Mouse (Mus musculus) heart, postnatal 36 days (tissue): ENCODE results near the gene Slc25a53. TPM values are rescaled to one million over a fixed set of nuclear protein-coding genes. Genes with fewer than 3 reads are reported as not detected.
"Not testable (repeated sequence)": the region's sequence is repeated elsewhere in the genome, so short reads cannot be mapped to it uniquely, and the experiment has no call there.

Source experiments
- DNase-seq, 2 experiments: peaks; one replicate each; pipeline ENCODE4 v3.0.0; 2021 to 2022
- intact Hi-C: fragments of 180-260 bp; cut with DNase I; formaldehyde crosslinking; loops from one replicate; pipeline ENCODE4 v1.15.1; 2025
- total RNA-seq, 2 experiments: library from RNA; stranded (reverse); gene quantifications; 2 replicates each; pipeline ENCODE4 v1.2.3; 2021

Gene Slc25a53
- total RNA-seq, 2 experiments from 2014 or later: 3.1 to 3.5 TPM

DNA sequence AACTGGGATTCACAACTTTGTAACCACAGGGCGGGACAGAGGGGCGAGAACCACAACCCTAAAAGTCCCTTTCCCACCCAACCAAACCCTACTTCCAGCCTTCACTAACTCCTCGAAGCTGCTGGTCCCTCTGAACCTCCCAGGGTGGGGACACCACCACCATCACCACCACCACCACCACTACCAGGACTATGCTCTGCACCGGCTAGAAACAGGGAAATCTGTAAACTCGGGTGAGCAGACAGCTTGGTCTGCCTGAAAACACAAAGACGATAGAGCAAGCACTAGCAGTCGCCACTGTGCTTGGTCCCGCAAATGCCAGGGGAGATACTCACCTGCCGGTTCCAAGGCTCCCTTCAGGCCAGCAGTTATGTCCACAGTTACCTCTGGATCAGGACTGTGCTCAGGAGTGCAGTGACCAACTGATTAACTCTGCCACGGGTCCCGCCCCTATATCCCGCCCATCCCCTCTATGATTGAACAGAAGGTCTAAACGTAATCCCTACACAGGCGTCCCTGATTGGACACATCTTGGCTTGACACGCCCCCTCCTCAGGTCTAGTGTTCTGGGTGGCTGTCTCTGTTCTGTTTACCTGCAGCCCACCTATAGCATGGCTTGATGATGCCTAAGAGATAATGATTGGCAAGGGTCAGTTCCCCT, 61.5 kb downstream of the Slc25a53 start, which contains the start of the genes Tmsb15l and Tmsb15b1:
TSS of gene Tmsb15l (minus strand) at position 446 of the 661 bp plus-strand sequence.
TSS of gene Tmsb15b1 (minus strand) at position 451 of the 661 bp plus-strand sequence.
- DNase-seq: peak in 1 of 2 experiments; percentile 14
- intact Hi-C loops: loop anchor here (5.0 kb wide), 1 partner anchor 41 kb away; no protein-coding TSS in a partner anchor

DNA sequence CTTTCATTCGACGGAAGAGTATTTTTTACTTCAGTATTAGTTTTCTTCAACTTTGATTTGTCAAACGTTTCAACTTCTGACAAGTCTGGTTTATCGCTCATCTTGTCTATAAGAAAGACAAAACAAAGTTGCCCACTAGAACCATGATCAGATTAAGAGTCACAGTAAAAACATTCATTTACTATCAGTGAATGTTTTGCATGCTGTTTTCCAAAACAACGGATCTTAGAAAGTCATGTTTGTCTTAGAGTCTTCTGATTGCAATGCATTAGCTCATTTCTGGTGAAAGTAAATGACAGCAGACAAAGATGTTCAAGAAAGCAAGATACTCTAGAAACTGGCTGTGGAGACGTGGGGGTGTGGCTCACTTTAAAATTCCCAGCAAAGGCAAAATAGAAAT, 62.7 kb downstream of the Slc25a53 start, which contains the start of gene Tmsb15b2:
TSS of gene Tmsb15b2 (minus strand) at position 101 of the 400 bp plus-strand sequence.
- not testable (repeated sequence) for DNase-seq
- intact Hi-C loops: loop anchor here (5.0 kb wide), 1 partner anchor 42 kb away; no protein-coding TSS in a partner anchor

DNA sequence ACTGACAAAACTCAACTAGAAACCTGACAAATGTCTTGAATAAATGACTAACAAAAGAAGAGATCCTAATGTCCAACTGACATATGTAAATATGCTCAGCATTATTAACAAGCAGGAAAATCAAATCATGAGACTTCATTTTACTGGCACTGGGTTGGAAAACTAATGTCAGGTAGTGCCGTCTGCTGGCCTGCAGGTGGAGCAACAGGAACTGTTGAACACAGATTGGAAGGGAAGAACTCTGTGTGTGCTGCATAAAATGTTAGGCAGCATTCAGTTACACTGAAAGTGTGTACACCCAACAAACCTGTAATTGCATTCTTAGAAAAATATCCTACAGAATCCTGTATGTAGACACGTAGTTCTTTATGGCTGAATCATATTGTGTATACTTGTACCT, 78.4 kb downstream of the Slc25a53 start:
- intact Hi-C loops: loop anchor here (10.0 kb wide), 1 partner anchor 185 kb away; no protein-coding TSS in a partner anchor
- no peak for DNase-seq

DNA sequence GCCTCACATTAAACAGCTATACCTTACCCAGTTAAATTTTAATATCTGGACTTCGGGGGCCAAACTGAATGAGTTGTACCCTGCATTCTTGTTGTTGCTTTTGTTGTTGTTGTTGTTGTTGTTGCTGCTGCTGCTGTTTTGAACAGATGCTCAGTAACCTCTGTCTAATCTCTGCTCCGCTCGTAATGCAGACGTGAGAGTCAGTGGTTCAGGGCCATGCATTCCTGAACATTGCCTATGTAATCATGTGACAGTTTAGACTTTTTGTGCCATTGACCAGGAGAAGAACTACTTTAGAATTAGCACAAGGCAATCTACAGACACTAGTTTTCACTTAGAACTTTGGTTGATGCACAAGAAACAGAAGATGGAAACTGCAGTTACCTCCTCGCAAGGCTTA, 79.8 kb downstream of the Slc25a53 start:
- not testable (repeated sequence) for DNase-seq
- intact Hi-C loops: loop anchor here (10.0 kb wide), 1 partner anchor 187 kb away; no protein-coding TSS in a partner anchor

DNA sequence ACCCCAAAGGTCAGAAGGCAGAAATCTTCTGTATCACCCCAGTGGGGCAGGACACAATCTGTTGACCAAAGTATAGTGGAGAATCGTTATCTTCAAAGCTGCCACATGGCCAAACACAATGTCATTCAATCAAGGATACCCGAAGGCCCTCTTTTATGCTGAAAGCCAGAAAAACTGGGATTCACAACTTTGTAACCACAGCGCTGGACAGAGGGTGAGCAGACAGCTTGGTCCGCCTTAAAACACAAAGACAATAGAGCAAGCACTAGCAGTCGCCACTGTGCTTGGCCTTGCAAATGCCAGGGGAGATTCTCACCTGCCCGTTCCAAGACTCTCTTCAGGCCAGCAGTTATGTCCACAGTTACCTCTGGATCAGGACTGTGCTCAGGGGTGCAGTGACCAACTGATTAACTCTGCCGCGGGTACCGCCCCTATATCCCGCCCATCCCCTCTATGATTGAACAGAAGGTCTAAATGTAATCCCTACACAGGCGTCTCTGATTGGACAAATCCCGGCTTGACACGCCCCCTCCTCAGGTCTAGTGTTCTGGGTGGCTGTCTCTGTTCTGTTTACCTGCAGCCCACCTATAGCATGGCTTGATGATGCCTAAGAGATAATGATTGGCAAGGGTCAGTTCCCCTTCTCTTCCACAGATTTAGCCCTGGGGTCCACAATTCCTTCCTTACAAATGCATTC, 80.4 kb downstream of the Slc25a53 start:
- intact Hi-C loops: loop anchor here (10.0 kb wide), 1 partner anchor 187 kb away; no protein-coding TSS in a partner anchor
- not testable (repeated sequence) for DNase-seq

DNA sequence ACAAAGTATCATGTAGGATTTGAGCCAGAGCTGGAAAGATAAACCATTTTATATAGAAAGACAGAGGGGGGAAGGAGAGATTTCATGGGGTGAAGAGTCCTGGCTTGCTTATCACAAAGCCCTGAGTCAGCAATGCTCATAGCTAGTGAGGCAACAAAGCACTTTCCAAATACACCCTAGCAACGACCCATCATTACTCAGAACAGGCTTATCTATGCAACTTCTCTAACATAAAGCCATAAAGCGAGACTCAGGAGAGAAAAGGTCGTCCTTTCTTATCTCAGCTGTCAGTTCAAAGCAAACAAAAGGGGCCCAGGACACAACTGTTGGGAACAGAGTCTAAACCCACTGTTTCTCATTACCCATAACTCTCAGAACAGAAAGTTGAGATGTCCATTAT, 100.1 kb downstream of the Slc25a53 start:
- no peak for DNase-seq

More for the DNA sequence above, 100.1 kb downstream of the Slc25a53 start:
- intact Hi-C loops: no loop called here

Other genes starting within 250 kb of the Slc25a53 start
- gene Plp1, start 215.6 kb downstream of the Slc25a53 start, total RNA-seq: 1 to 10 TPM; 4.1 to 4.4 TPM
- under 1 TPM; 0.08 to 0.19 TPM for gene Rab9b, start 169.5 kb downstream of the Slc25a53 start, total RNA-seq
- not detected for gene H2bfm, start 111.0 kb downstream of the Slc25a53 start, total RNA-seq
- gene Tmsb15b2, start 62.8 kb downstream of the Slc25a53 start, total RNA-seq: 1 to 10 TPM in 1 of 2 experiments, not detected in 1; 2.9 TPM
- under 1 TPM in 1 of 2 experiments, not detected in 1; 0.68 TPM for gene Tmsb15l, start 61.4 kb downstream of the Slc25a53 start, total RNA-seq
- not detected for gene Tmsb15b1, start 61.4 kb downstream of the Slc25a53 start, total RNA-seq
- gene Zcchc18, start 45.1 kb downstream of the Slc25a53 start, total RNA-seq: not detected
- 1 to 10 TPM; 3.9 to 4.3 TPM for gene Fam199x, start 11.3 kb upstream of the Slc25a53 start, total RNA-seq
- gene Esx1, start 83.8 kb upstream of the Slc25a53 start, total RNA-seq: not detected